14 mouse cellular contexts compared by ENCODE assay signal in the genomic region with DNA sequence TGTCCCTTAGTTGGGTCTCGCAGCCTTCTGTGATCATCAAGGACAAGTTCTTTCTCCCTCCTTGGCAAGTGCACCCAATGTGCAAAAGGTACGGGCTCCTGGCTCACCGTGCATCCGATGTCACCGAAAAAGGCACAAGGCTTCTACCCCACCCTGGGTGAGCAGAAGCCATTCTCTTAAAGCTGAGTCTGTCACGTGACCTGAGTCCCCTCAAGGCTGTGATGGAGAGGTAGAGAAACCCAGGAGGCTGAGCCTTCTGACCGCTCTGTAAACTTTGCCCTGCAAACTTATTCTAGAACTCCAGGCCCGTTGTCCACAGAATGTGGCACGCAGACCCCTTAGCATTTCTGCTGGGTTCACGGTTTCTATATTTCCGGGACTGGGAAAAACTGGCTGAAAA. TPM values are rescaled to one million over a fixed set of nuclear protein-coding genes. Genes with fewer than 3 reads are reported as not detected.
DNase-seq lines count a peak whose midpoint lies in the region; ATAC-seq and TF ChIP-seq lines count a peak whose summit lies in the region.
"Had no signal": no experiment of that assay in that cellular context is flagged by ENCODE, and none has a peak within 500 bp of the region (broad histone marks: within the 10 kb centered on the region; RNA-seq: fewer than 3 reads in every experiment).

No protein-coding gene starts in this region.

- in situ Hi-C loops in CH12.LX (cut with MboI; ENCODE audit: low pct_ligation_motif_present, low pct_unique_long_range_greater_than_20kb, low sequenced_read_pairs): no loop called here

- TF ChIP-seq EP300 in CH12.LX (IDR thresholded peaks at IDR 0.05; ENCODE audit: low read length): no peak

- TF ChIP-seq POLR2A in CH12.LX (IDR thresholded peaks at IDR 0.05; ENCODE audit: low read depth, low read length) (no peak), myocyte (IDR thresholded peaks at IDR 0.05; ENCODE audit: insufficient read length, low read depth) (no peak)

- H3K27me3 ChIP-seq in C2C12 (ENCODE audit: control insufficient read depth, insufficient read depth, insufficient read length) (peaks cover 2% of the 10 kb centered on the region), CH12.LX (replicated peaks) (peaks cover 4% of the 10 kb centered on the region), myocyte (ENCODE audit: control insufficient read depth, insufficient read depth, insufficient read length) (no peaks in the 10 kb centered on the region)

- peaks cover 3 to 22% of the 10 kb centered on the region in 2 experiments; a peak in 3 of 4 replicates for H3K4me1 ChIP-seq in CH12.LX (ENCODE audit: control insufficient read depth in 1 of 2, insufficient read depth in 2 of 2)

- no peaks in the 10 kb centered on the region for H3K79me3 ChIP-seq in C2C12 (ENCODE audit: low read depth)

- H3K27ac ChIP-seq in CH12.LX (ENCODE audit: insufficient read depth, low read depth): no peak overlapping the region

- H3K4me3 ChIP-seq in C2C12 (ENCODE audit: insufficient read depth, poor library complexity, severe bottlenecking): no peak overlapping the region
- no peak overlapping the region for H3K4me3 ChIP-seq in CH12.LX (replicated peaks in 1 of 3; ENCODE audit: low read depth in 2 of 3, low read length in 2 of 3, poor library complexity in 1 of 3)
- no peak overlapping the region for H3K4me3 ChIP-seq in myocyte

- H3K4me2 ChIP-seq in CH12.LX (ENCODE audit: insufficient read depth, low read depth, poor library complexity, severe bottlenecking) (no peak overlapping the region), myocyte (ENCODE audit: low read depth) (no peak overlapping the region)

- H3ac ChIP-seq in C2C12 (ENCODE audit: control insufficient read depth, insufficient read length, low read depth) (no peak overlapping the region), myocyte (ENCODE audit: control insufficient read depth, insufficient read length) (no peak overlapping the region)

- no peak for TF ChIP-seq RAD21 in CH12.LX (IDR thresholded peaks at IDR 0.05; ENCODE audit: low read depth, low read length)

- H3K9ac ChIP-seq in CH12.LX (ENCODE audit: insufficient read depth, low read depth): no peak overlapping the region

- intact Hi-C loops in gastrocnemius, postnatal 36 days (cut with DNase I): loop anchor here (10.0 kb wide), 1 partner anchor 156 kb away; the partner anchor contains the start of gene H2-Ob

- dilution Hi-C loops in CH12.LX (cut with MboI; ENCODE audit: extremely low pct_ligation_motif_present, extremely low pct_unique_long_range_greater_than_20kb, low sequenced_read_pairs): no loop called here

- peaks cover 2% of the 10 kb centered on the region for H3K9me3 ChIP-seq in CH12.LX (replicated peaks; ENCODE audit: low read length)
- H3K9me3 ChIP-seq: G1E had no signal

- no peak for DNase-seq in CH12.LX (ENCODE audit: extremely low read depth)
- no peak for DNase-seq in gastrocnemius, postnatal 36 days
- no peak for DNase-seq in embryo, embryonic 9.5 days (ENCODE audit: extremely low spot score)
- DNase-seq: adrenal gland, adult 8-10 months; adrenal gland, postnatal 25 days; cerebellum, adult 11 months; cerebellum, adult 11-12 months; cerebellum, adult 8-10 months had no signal

- no peak for TF ChIP-seq CTCF in C2C12 (IDR thresholded peaks at IDR 0.05; ENCODE audit: control insufficient read depth, insufficient read depth, insufficient read length)
- TF ChIP-seq CTCF in CH12.LX (conservative IDR thresholded peaks at IDR 0.05 in 1 of 2, IDR thresholded peaks at IDR 0.05 in 1 of 2; ENCODE audit: low read depth in 2 of 2, low read length in 2 of 2): no peak

- H3K79me2 ChIP-seq in C2C12 (ENCODE audit: control insufficient read depth, insufficient read depth) (no peaks in the 10 kb centered on the region), CH12.LX (replicated peaks; ENCODE audit: control insufficient read depth, extremely low read depth, insufficient read depth, poor library complexity, severe bottlenecking) (no peaks in the 10 kb centered on the region), myocyte (ENCODE audit: control insufficient read depth, insufficient read depth) (no peaks in the 10 kb centered on the region)

- no peaks in the 10 kb centered on the region for H3K36me3 ChIP-seq in C2C12 (ENCODE audit: control insufficient read depth, insufficient read depth)
- no peaks in the 10 kb centered on the region for H3K36me3 ChIP-seq in CH12.LX (replicated peaks in 1 of 2; ENCODE audit: control insufficient read depth in 1 of 2, insufficient read depth in 1 of 2, low read length in 1 of 2)
- no peaks in the 10 kb centered on the region for H3K36me3 ChIP-seq in myocyte (ENCODE audit: control insufficient read depth, insufficient read depth)
- H3K36me3 ChIP-seq: G1E had no signal

- ATAC-seq in CD4-positive, CD25-positive, alpha-beta regulatory T cell, adult 4 months: no peak
- ATAC-seq: Patski had no signal

TF ChIP-seq in C2C12, 6 proteins besides CTCF, POLR2A, EP300 and RAD21:
- TF ChIP-seq USF1 (IDR thresholded peaks at IDR 0.05; ENCODE audit: low read depth): peak; percentile 55
- TF ChIP-seq CEBPB (IDR thresholded peaks at IDR 0.05; ENCODE audit: low read depth): no peak

TF ChIP-seq in CH12.LX, 34 proteins besides CTCF, POLR2A, EP300 and RAD21:
- TF ChIP-seq TBP (conservative IDR thresholded peaks at IDR 0.05; ENCODE audit: low read depth, low read length) (no peak), NRF1 (IDR thresholded peaks at IDR 0.05; ENCODE audit: low read depth, low read length) (0 out of 2 replicates have a peak, but pooled peaks have one; percentile 1), MYC (IDR thresholded peaks at IDR 0.05; ENCODE audit: low read depth, low read length) (no peak), USF2 (conservative IDR thresholded peaks at IDR 0.05; ENCODE audit: low read depth, low read length) (no peak), MEF2A (IDR thresholded peaks at IDR 0.05; ENCODE audit: borderline replicate concordance, low read depth, low read length) (no peak)

TF ChIP-seq in myocyte, 11 proteins besides CTCF, POLR2A, EP300 and RAD21:
- TF ChIP-seq USF1 (IDR thresholded peaks at IDR 0.05; ENCODE audit: low read depth): peak; percentile 54
- TF ChIP-seq MAX (IDR thresholded peaks at IDR 0.05; ENCODE audit: low read depth): no peak

RNA-seq across cellular contexts. Expression of gene H2-Oa, which starts 13.1 kb away (rescaled TPM):
- not detected for polyA plus RNA-seq in C2C12 (2012; fragmentation: generic; extraction: Trizol)
- 16.1 and 21.5 TPM in 2 replicates for total RNA-seq in CH12.LX (2012; rRNA removed)
- 32.8 and 42.7 TPM in 2 replicates for total RNA-seq in CH12.LX (2014; rRNA removed)
- 30.5 and 40.4 TPM in 2 replicates for polyA plus RNA-seq in CH12.LX (2012; ENCODE audit: insufficient read length, low read depth)
- 0.07 TPM for polyA plus RNA-seq in myocyte (2012; fragmentation: generic; extraction: Trizol)
- total RNA-seq in gastrocnemius, postnatal 36 days (2021): not detected
- polyA plus RNA-seq in CD4-positive, CD25-positive, alpha-beta regulatory T cell, adult 4 months (2017; shearing (Covaris generic)): 10 to 100 TPM; 56.0 to 68.2 TPM
- total RNA-seq: adrenal gland, postnatal 36 days had no signal
- polyA plus RNA-seq: G1E, Patski had no signal

RNA-seq across cellular contexts. Expression of gene Col11a2, which starts 39.8 kb away (rescaled TPM):
- polyA plus RNA-seq in C2C12 (2012; fragmentation: generic; extraction: Trizol) (0.77 TPM), CH12.LX (2012; ENCODE audit: insufficient read length, low read depth) (5.8 and 7.2 TPM in 2 replicates), myocyte (2012; fragmentation: generic; extraction: Trizol) (0.94 TPM)
- total RNA-seq in CH12.LX (2012; rRNA removed) (6.0 and 7.6 TPM in 2 replicates), CH12.LX (2014; rRNA removed) (3.0 and 4.5 TPM in 2 replicates)
- 1 to 10 TPM; 9.3 to 9.6 TPM for total RNA-seq in gastrocnemius, postnatal 36 days (2021)
- polyA plus RNA-seq in CD4-positive, CD25-positive, alpha-beta regulatory T cell, adult 4 months (2017; shearing (Covaris generic)): under 1 TPM; 0.15 to 0.42 TPM

RNA-seq across cellular contexts. Expression of gene H2-DMa, which starts 40.3 kb away (rescaled TPM):
- polyA plus RNA-seq in C2C12 (2012; fragmentation: generic; extraction: Trizol) (5.2 TPM), CH12.LX (2012; ENCODE audit: insufficient read length, low read depth) (82.5 and 112 TPM in 2 replicates), myocyte (2012; fragmentation: generic; extraction: Trizol) (7.2 TPM)
- total RNA-seq in CH12.LX (2012; rRNA removed) (67.7 and 77.4 TPM in 2 replicates), CH12.LX (2014; rRNA removed) (114 and 119 TPM in 2 replicates)
- 1 to 10 TPM; 3.6 to 4.9 TPM for total RNA-seq in gastrocnemius, postnatal 36 days (2021)
- polyA plus RNA-seq in CD4-positive, CD25-positive, alpha-beta regulatory T cell, adult 4 months (2017; shearing (Covaris generic)): 100 to 1,000 TPM; 144 to 205 TPM

RNA-seq across cellular contexts. Expression of gene Brd2, which starts 43.4 kb away (rescaled TPM):
- polyA plus RNA-seq in C2C12 (2012; fragmentation: generic; extraction: Trizol) (127 TPM), CH12.LX (2012; ENCODE audit: insufficient read length, low read depth) (247 and 252 TPM in 2 replicates), myocyte (2012; fragmentation: generic; extraction: Trizol) (90.1 TPM)
- total RNA-seq in CH12.LX (2012; rRNA removed) (101 and 125 TPM in 2 replicates), CH12.LX (2014; rRNA removed) (137 and 141 TPM in 2 replicates)
- total RNA-seq in gastrocnemius, postnatal 36 days (2021): 10 to 100 TPM; 63.2 to 74.1 TPM
- 100 to 1,000 TPM; 108 to 154 TPM for polyA plus RNA-seq in CD4-positive, CD25-positive, alpha-beta regulatory T cell, adult 4 months (2017; shearing (Covaris generic))

RNA-seq across cellular contexts. Expression of gene Rxrb, which starts 47.4 kb away (rescaled TPM):
- 39.0 TPM for polyA plus RNA-seq in C2C12 (2012; fragmentation: generic; extraction: Trizol)
- total RNA-seq in CH12.LX (2012; rRNA removed): 42.7 and 47.7 TPM in 2 replicates
- total RNA-seq in CH12.LX (2014; rRNA removed): 27.0 and 27.4 TPM in 2 replicates
- polyA plus RNA-seq in CH12.LX (2012; ENCODE audit: insufficient read length, low read depth): 36.9 and 41.4 TPM in 2 replicates
- polyA plus RNA-seq in myocyte (2012; fragmentation: generic; extraction: Trizol): 45.8 TPM
- total RNA-seq in gastrocnemius, postnatal 36 days (2021): 10 to 100 TPM; 34.5 to 35.3 TPM
- polyA plus RNA-seq in CD4-positive, CD25-positive, alpha-beta regulatory T cell, adult 4 months (2017; shearing (Covaris generic)): 10 to 100 TPM; 11.2 to 12.5 TPM

Comparison
In these comparisons a context has a peak if more than half of its experiments do, and no peak if none do; other contexts are left out.
1. RNA of gene H2-Oa, which starts 13.1 kb away (polyA plus RNA-seq): 56.0 to 68.2 TPM in CD4-positive, CD25-positive, alpha-beta regulatory T cell, adult 4 months and 30.5 to 40.4 TPM in CH12.LX; 0.07 TPM in myocyte (single experiment) and not detected in C2C12 (single experiment); every median in the first group is over 10 times any median in the second.
2. RNA of gene H2-DMa, which starts 40.3 kb away (polyA plus RNA-seq): 144 to 205 TPM in CD4-positive, CD25-positive, alpha-beta regulatory T cell, adult 4 months and 82.5 to 112 TPM in CH12.LX; 7.2 TPM in myocyte (single experiment) and 5.2 TPM in C2C12 (single experiment); every median in the first group is over 10 times any median in the second.